Mouse (Mus musculus) G1E (cell line): ENCODE data around the gene Wfdc12. TPM values are rescaled to one million over a fixed set of nuclear protein-coding genes. Genes with fewer than 3 reads are reported as not detected.

Experiments
- ATAC-seq: 2 replicates; pipeline ENCODE4 v1.8.0; 2016; ENCODE audit warnings: mild to moderate bottlenecking; ENCODE audit not compliant: insufficient number of reproducible peaks, poor library complexity, low FRiP score, severe bottlenecking; ENCODE audit errors: extremely low read depth
- DNase-seq: peaks from one replicate; pipeline ENCODE4 v3.0.0; 2012; ENCODE audit warnings: low spot score
- H3K27me3 ChIP-seq: 2 replicates; pipeline ENCODE4 v1.6.1; 2012; ENCODE audit warnings: mild to moderate bottlenecking, low read length, inconsistent platforms; ENCODE audit not compliant: insufficient read depth
- H3K36me3 ChIP-seq: replicated peaks from 2 replicates; pipeline ENCODE3; 2012; ENCODE audit warnings: mild to moderate bottlenecking, inconsistent platforms
- H3K4me1 ChIP-seq: 2 replicates; pipeline ENCODE4 v1.6.1; 2012; ENCODE audit warnings: low read depth, low read length, inconsistent platforms, mixed read lengths; ENCODE audit not compliant: insufficient read depth
- H3K4me3 ChIP-seq: 2 replicates; pipeline ENCODE4 v1.5.1; 2012; ENCODE audit warnings: low read depth, mild to moderate bottlenecking, inconsistent platforms, low read length, moderate library complexity, mixed read lengths
- H3K9me3 ChIP-seq: replicated peaks from 2 replicates; pipeline ENCODE4 v1.6.1; 2012; ENCODE audit warnings: inconsistent platforms
- CTCF ChIP-seq: IDR thresholded peaks from 2 replicates; pipeline ENCODE4 v1.5.1; 2012; ENCODE audit warnings: low read depth, low read length, inconsistent platforms, mixed read lengths
- GATA1 ChIP-seq: IDR thresholded peaks from 2 replicates; pipeline ENCODE4 v1.6.1; 2012; ENCODE audit warnings: borderline replicate concordance, low read length, inconsistent platforms, mixed read lengths
- GATA2 ChIP-seq: IDR thresholded peaks from 2 replicates; pipeline ENCODE4 v1.6.1; 2012; ENCODE audit warnings: low read depth, low read length, inconsistent platforms, borderline replicate concordance
- POLR2AphosphoS5 ChIP-seq: IDR thresholded peaks from 2 replicates; pipeline ENCODE4 v1.6.1; 2012; ENCODE audit warnings: low read depth, low read length, inconsistent platforms; ENCODE audit not compliant: insufficient replicate concordance
- TAL1 ChIP-seq: conservative IDR thresholded peaks from 2 replicates; pipeline ENCODE4 v1.6.1; 2012; ENCODE audit warnings: low read depth, low read length, inconsistent platforms, mixed read lengths
- polyA plus RNA-seq: library from polyadenylated mRNA; stranded (reverse); fragments of >175 nt; gene quantifications from 2 replicates; pipeline ENCODE4 v1.2.3, GENCODE M21; 2012
- total RNA-seq, 2 experiments: library from RNA; stranded (forward) in 1 of 2; stranded (reverse) in 1 of 2; fragments of 200-1000 nt in 1 of 2; fragments of >200 nt in 1 of 2; fragmentation: Nextera tagmentation in 1 of 2; gene quantifications; 2 replicates each; pipeline ENCODE4 v1.2.3; 2014 to 2017

The Wfdc12 gene
- total and polyA plus RNA-seq, 3 experiments: not detected

- no peak for DNase-seq
Measured at GRCm38 (mm10) chr2:164182692-164183255, 7.6 kb downstream of the Wfdc12 start, which contains the start of gene Wfdc5. Gene Wfdc5, minus strand, starts transcription at chr2:164182742.

GRCm38 (mm10) chr2:164180770-164181169 is 9.6 kb downstream of the Wfdc12 start:
- peaks cover 22% of the 10 kb centered on the region for H3K27me3 ChIP-seq
- no peaks in the 10 kb centered on the region for H3K4me1 ChIP-seq
- H3K36me3 ChIP-seq: no peaks in the 10 kb centered on the region

More at GRCm38 (mm10) chr2:164182692-164183255, 7.6 kb downstream of the Wfdc12 start, which contains the start of gene Wfdc5:
- no peaks in the 10 kb centered on the region for H3K36me3 ChIP-seq
- no peak within 1 kb of the TSS for H3K4me3 ChIP-seq
- no peaks in the 10 kb centered on the region for H3K9me3 ChIP-seq
- ATAC-seq: no peak
- H3K4me1 ChIP-seq: no peaks in the 10 kb centered on the region
- peaks cover 22% of the 10 kb centered on the region for H3K27me3 ChIP-seq
- TF ChIP-seq TAL1 (no peak), POLR2AphosphoS5 (no peak), GATA2 (no peak), CTCF (no peak), GATA1 (no peak)

DNA sequence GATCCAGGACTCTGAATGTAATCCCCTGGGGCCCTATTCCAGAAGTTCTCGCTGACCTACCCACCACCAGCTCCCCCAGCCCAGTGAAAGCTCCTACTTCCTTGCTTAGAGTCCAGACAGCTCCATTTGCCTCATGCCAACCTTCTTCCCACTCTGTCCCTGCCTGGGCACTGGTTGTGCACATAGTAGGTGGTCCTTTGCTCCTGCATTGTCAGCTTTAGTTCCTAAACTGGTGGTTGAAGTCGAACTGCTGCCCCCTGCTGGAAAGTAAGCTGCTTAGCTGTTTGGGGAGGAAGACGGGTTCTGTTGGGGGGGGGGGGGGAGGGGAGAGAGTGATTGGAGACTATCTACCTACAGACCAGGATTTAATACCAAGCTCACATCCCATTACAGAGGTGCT is 10.3 kb downstream of the Wfdc12 start:
- Histone ChIP-seq H3K4me1 (no peaks in the 10 kb centered on the region), H3K4me3 (no peak overlapping the region), H3K9me3 (no peaks in the 10 kb centered on the region), H3K36me3 (no peaks in the 10 kb centered on the region), H3K27me3 (peaks cover 22% of the 10 kb centered on the region)
- ATAC-seq (no peak), DNase-seq (peak; percentile 25)
- TF ChIP-seq POLR2AphosphoS5 (no peak), CTCF (0 out of 2 replicates have a peak, but pooled peaks have one; percentile 4)

More at GRCm38 (mm10) chr2:164180770-164181169, 9.6 kb downstream of the Wfdc12 start:
- ATAC-seq: no peak
- Histone ChIP-seq H3K4me3 (no peak overlapping the region), H3K9me3 (no peaks in the 10 kb centered on the region)
- TF ChIP-seq TAL1 (no peak), GATA2 (no peak), CTCF (no peak), GATA1 (no peak), POLR2AphosphoS5 (no peak)
- DNase-seq: no peak

DNA sequence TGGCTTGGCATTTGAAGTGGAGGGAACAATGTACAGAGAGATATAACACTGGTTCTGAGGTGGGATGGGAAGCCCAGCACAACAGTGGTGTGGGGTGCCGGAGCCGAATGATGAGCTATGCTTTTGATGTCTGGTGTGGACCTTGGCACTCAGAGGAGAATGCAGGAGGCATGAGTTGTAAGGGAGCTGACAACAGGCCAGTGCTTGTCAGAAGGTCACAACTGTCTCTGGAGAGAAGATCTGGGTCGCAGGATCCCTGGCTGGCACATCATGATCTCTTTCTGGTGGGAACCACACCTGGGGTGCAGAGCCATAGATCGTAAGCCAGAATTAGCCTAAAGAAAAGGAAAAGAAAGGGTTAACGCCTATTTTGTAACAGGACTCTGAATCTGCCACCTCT is 12.6 kb downstream of the Wfdc12 start:
- Histone ChIP-seq H3K36me3 (no peaks in the 10 kb centered on the region), H3K4me3 (no peak overlapping the region), H3K27me3 (peaks cover 13% of the 10 kb centered on the region), H3K4me1 (no peaks in the 10 kb centered on the region), H3K9me3 (no peaks in the 10 kb centered on the region)
- ATAC-seq (no peak), DNase-seq (no peak)
- TF ChIP-seq POLR2AphosphoS5 (no peak), GATA1 (no peak), TAL1 (no peak), GATA2 (no peak), CTCF (no peak)

GRCm38 (mm10) chr2:164175850-164176249 is 14.6 kb downstream of the Wfdc12 start:
- Histone ChIP-seq H3K4me3 (no peak overlapping the region), H3K36me3 (no peaks in the 10 kb centered on the region), H3K4me1 (no peaks in the 10 kb centered on the region), H3K27me3 (peaks cover 8% of the 10 kb centered on the region), H3K9me3 (no peaks in the 10 kb centered on the region)
- TF ChIP-seq CTCF (no peak), GATA1 (no peak), POLR2AphosphoS5 (no peak), GATA2 (no peak), TAL1 (no peak)
- ATAC-seq: no peak
- DNase-seq: no peak

- Histone ChIP-seq H3K27me3 (peaks cover 8% of the 10 kb centered on the region), H3K4me1 (no peaks in the 10 kb centered on the region), H3K4me3 (no peak overlapping the region), H3K9me3 (no peaks in the 10 kb centered on the region), H3K36me3 (no peaks in the 10 kb centered on the region)
- no peak for TF ChIP-seq POLR2AphosphoS5
- TF ChIP-seq CTCF: no peak
- TF ChIP-seq GATA1: no peak
- TF ChIP-seq GATA2: no peak
- TF ChIP-seq TAL1: no peak
- ATAC-seq (no peak), DNase-seq (no peak)
Measured at GRCm38 (mm10) chr2:164174649-164175395, 15.6 kb downstream of the Wfdc12 start.
